Mouse (Mus musculus) heart, embryonic 14.5 days (tissue): ENCODE measurements around the gene Naa35. TPM values are rescaled to one million over a fixed set of nuclear protein-coding genes. Genes with fewer than 3 reads are reported as not detected.
"Not testable (repeated sequence)": the region's sequence is repeated elsewhere in the genome, so short reads cannot be mapped to it uniquely, and the experiment has no call there.

Experiments used
- ATAC-seq: fragments of 200-750 bp; cut with Nextera tagmentation; 2 replicates; pipeline ENCODE4 v1.8.0; 2017; ENCODE audit warnings: low read depth, moderate TSS enrichment; ENCODE audit not compliant: insufficient number of reproducible peaks, insufficient read depth, low FRiP score
- H3K27ac ChIP-seq, 2 experiments: fragments of 200-500 bp in 1 of 2; fragments of 300-500 bp in 1 of 2; sonication (generic) in 1 of 2; replicated peaks in 1 of 2; 2 replicates each; pipeline ENCODE4 v1.5.1; 2012 to 2014; ENCODE audit warnings: low read depth in 2 of 2, low read length in 2 of 2, control low read depth in 1 of 2, mild to moderate bottlenecking in 1 of 2, mixed read lengths in 1 of 2; ENCODE audit not compliant: control insufficient read depth in 1 of 2, insufficient read depth in 1 of 2
- H3K27me3 ChIP-seq: fragments of 300-500 bp; sonication (generic); 2 replicates; pipeline ENCODE4 v1.6.1; 2014; ENCODE audit warnings: mild to moderate bottlenecking, low read length, control low read depth; ENCODE audit not compliant: control insufficient read depth, insufficient read depth
- H3K36me3 ChIP-seq: fragments of 300-500 bp; sonication (generic); 2 replicates; pipeline ENCODE4 v1.6.1; 2014; ENCODE audit warnings: mild to moderate bottlenecking, control low read depth, low read length, mixed read lengths; ENCODE audit not compliant: control insufficient read depth, insufficient read depth
- H3K4me1 ChIP-seq, 2 experiments: fragments of 200-500 bp in 1 of 2; fragments of 300-500 bp in 1 of 2; sonication (generic) in 1 of 2; 2 replicates each; pipeline ENCODE4 v1.6.1; 2012 to 2014; ENCODE audit warnings: low read length in 2 of 2, control low read depth in 1 of 2, mixed read lengths in 1 of 2; ENCODE audit not compliant: control insufficient read depth in 2 of 2, insufficient read depth in 2 of 2
- H3K4me2 ChIP-seq: fragments of 300-500 bp; sonication (generic); 2 replicates; pipeline ENCODE4 v1.6.1; 2014; ENCODE audit warnings: mild to moderate bottlenecking, low read length
- H3K4me3 ChIP-seq, 2 experiments: fragments of 200-500 bp in 1 of 2; fragments of 300-500 bp in 1 of 2; sonication (generic) in 1 of 2; 2 replicates each; pipeline ENCODE4 v1.5.1; 2012 to 2014; ENCODE audit warnings: low read length in 2 of 2, mild to moderate bottlenecking in 2 of 2, control low read depth in 1 of 2, low read depth in 1 of 2, moderate library complexity in 1 of 2; ENCODE audit not compliant: control insufficient read depth in 1 of 2, insufficient read depth in 1 of 2
- H3K9ac ChIP-seq: fragments of 300-500 bp; sonication (generic); 2 replicates; pipeline ENCODE4 v1.6.1; 2014; ENCODE audit warnings: mild to moderate bottlenecking, low read length
- H3K9me3 ChIP-seq: fragments of 300-500 bp; sonication (generic); 2 replicates; pipeline ENCODE4 v1.6.1; 2016; ENCODE audit warnings: low read length, control low read depth; ENCODE audit not compliant: control insufficient read depth
- WGBS: fragments of 180-500 bp; shearing (Covaris S2); extraction: QIAGEN DNeasy Blood & Tissue Kit; methylation state at CpG from one replicate; pipeline ENCODE4 v1.1.7; 2014; 5-methylcytosine and 5-hydroxymethylcytosine counted together
- polyA plus RNA-seq: library from polyadenylated mRNA; unstranded; fragments of >200 nt; fragmentation: Nextera tagmentation; extraction: Ambion mirVana; gene quantifications from 2 replicates; pipeline ENCODE4 v1.2.1, GENCODE M21; 2014

Gene Naa35
- polyA plus RNA-seq, 1 experiment from 2014 or later = 70.3 TPM

DNA sequence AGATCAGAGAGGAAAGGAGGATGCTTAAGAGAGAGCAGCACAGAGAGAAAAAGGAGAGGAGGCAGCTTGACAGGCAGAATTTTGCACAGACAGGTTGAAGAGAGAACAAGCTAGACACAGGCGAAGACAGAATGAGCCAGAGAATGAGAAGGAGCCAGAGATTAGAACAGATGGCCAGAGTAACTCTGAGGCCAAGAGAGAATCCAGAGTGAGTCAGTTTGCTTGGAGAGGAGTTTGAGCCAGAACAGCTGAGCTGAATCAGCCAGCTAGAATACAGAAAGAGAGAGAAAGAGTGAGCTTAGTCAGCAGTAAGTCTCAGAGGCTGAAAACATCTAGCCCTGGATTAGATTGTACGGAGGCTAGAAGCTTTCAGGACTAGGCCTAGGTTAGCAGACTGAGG, 12.5 kb upstream of the Naa35 start:
- no peak overlapping the region for H3K4me2 ChIP-seq
- ATAC-seq = no peak
- WGBS = 71% methylated on average over 2 of the region's 2 CpGs
- H3K9me3 ChIP-seq = no peaks in the 10 kb centered on the region
- H3K27ac ChIP-seq = no peak overlapping the region
- no peak overlapping the region for H3K9ac ChIP-seq
- H3K27me3 ChIP-seq = no peaks in the 10 kb centered on the region
- H3K4me1 ChIP-seq = no peaks in the 10 kb centered on the region
- H3K36me3 ChIP-seq = no peaks in the 10 kb centered on the region
- no peak overlapping the region for H3K4me3 ChIP-seq

DNA sequence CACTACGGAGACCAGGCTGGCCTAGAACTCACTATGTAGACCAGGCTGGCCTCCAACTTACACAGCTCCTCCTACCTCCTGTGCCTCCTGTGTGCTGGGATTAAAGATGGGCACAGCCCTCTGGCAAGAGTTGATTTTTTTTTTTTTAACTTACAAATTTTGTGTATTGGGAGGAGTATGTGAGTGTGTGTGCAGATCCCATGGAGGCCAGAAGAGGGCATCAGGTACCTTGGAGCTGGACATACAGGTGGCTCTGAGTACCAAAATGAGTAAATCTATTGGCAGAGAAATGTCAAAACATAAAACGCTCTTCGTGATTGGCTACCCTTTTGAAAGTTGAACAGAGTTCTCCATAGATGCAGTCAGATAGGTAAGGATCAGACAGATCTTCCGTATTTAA, 4.1 kb upstream of the Naa35 start:
- ATAC-seq = no peak
- H3K9me3 ChIP-seq = no peaks in the 10 kb centered on the region
- H3K4me3 ChIP-seq = no peak overlapping the region
- no peak overlapping the region for H3K4me2 ChIP-seq
- no peak overlapping the region for H3K27ac ChIP-seq
- no peaks in the 10 kb centered on the region for H3K36me3 ChIP-seq
- 0 out of 4 replicates have a peak, but pooled peaks cover 0 to 4% of the 10 kb centered on the region in 2 experiments for H3K4me1 ChIP-seq
- H3K27me3 ChIP-seq = no peaks in the 10 kb centered on the region
- WGBS = 89% methylated on average over 4 of the region's 4 CpGs
- no peak overlapping the region for H3K9ac ChIP-seq

- WGBS = 2% methylated on average over 9 of the region's 9 CpGs
- peaks cover 27% of the 10 kb centered on the region for H3K36me3 ChIP-seq
- H3K9ac ChIP-seq = peak overlapping the region; percentile 81
- peak overlapping the region; percentile 97 for H3K4me2 ChIP-seq
- H3K27ac ChIP-seq = peak overlapping the region; percentile 42 to 72
- peaks cover 0 to 16% of the 10 kb centered on the region in 2 experiments; a peak in 2 of 4 replicates for H3K4me1 ChIP-seq
- ATAC-seq = peak; percentile 65
- H3K4me3 ChIP-seq = peak overlapping the region; percentile 44 to 93
- H3K9me3 ChIP-seq = no peaks in the 10 kb centered on the region
- H3K27me3 ChIP-seq = no peaks in the 10 kb centered on the region
Observed at GRCm38 (mm10) chr13:59584481-59584880, 578 bp upstream of the Naa35 start.

DNA sequence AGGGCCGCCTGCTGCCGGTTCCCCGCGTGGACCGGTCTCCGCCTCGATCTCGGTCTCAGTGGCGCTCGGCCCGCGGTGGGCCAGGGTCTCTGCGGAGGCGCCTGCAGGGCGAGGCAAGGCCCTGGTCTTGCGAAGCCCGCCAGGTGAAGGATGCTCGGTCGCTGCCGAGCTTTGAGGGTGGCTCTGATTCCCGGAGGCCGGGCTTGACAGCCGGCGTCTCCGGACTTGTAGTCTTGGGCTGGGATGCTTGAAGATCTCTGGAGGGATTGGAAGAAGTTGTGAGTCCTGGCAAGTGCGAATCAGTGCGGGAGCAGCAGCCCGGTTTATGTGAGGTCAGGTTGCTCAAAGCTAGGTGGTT, 568 bp downstream of the Naa35 start:
- Histone ChIP-seq H3K27me3 (no peaks in the 10 kb centered on the region), H3K36me3 (peaks cover 38% of the 10 kb centered on the region), H3K4me3 (peak overlapping the region; percentile 93 to 94), H3K4me2 (peak overlapping the region; percentile 74), H3K4me1 (peaks cover 0 to 16% of the 10 kb centered on the region in 2 experiments; a peak in 2 of 4 replicates), H3K9me3 (no peaks in the 10 kb centered on the region), H3K27ac (peak overlapping the region; percentile 8 to 77), H3K9ac (peak overlapping the region; percentile 94)
- no peak for ATAC-seq
- WGBS = 1% methylated on average over 22 of the region's 28 CpGs

DNA sequence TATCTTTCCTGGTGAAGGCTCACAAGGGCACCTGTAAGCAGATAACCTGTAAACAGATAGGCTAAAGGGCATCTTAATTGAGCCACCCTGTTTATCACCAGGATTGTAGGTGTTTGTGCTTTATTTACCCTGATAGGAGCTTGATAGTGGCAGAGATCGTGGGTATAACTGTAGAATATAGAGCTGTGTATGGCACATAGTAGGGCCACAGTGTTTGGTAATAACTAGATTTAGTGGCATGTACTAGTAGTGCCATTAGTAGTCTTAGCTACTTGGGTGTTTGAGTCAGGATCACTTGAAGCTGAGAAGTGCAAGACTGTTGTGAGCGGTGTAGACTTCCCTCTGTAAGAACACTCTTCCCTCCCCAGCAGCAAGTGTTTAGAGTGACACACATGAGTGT, 2.1 kb downstream of the Naa35 start:
- H3K9me3 ChIP-seq = no peaks in the 10 kb centered on the region
- no peak overlapping the region for H3K27ac ChIP-seq
- H3K36me3 ChIP-seq = peaks cover 49% of the 10 kb centered on the region
- H3K27me3 ChIP-seq = no peaks in the 10 kb centered on the region
- H3K9ac ChIP-seq = no peak overlapping the region; the same call in 1 of the 2 replicates
- WGBS = 88% methylated on average over 2 of the region's 2 CpGs
- no peak for ATAC-seq
- H3K4me2 ChIP-seq = peak overlapping the region; percentile 74; the same call in 1 of the 2 replicates
- peaks cover 0 to 16% of the 10 kb centered on the region in 2 experiments; a peak in 2 of 4 replicates for H3K4me1 ChIP-seq
- H3K4me3 ChIP-seq = no peak overlapping the region

DNA sequence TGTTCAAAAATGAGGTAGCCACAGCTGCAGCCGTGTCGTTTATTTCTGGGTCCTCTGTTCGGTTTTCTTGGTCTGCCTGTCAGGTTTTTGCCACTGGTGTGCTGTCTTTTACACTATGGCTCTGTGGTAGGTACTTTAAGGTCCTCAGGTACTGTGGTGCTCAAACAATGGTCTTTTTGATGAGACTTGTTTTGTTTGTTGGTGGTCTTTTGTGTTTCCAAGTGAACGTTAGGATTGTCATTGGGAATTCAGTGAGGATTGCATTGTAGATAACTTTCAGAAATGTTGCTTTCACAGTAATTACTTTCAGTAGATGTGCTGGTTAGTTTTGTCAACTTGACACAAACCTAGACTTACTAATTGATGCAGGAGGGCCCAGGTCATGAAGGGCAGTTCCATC, 4.6 kb downstream of the Naa35 start:
- WGBS = 87% methylated on average over 4 of the region's 4 CpGs
- no peak for ATAC-seq

DNA sequence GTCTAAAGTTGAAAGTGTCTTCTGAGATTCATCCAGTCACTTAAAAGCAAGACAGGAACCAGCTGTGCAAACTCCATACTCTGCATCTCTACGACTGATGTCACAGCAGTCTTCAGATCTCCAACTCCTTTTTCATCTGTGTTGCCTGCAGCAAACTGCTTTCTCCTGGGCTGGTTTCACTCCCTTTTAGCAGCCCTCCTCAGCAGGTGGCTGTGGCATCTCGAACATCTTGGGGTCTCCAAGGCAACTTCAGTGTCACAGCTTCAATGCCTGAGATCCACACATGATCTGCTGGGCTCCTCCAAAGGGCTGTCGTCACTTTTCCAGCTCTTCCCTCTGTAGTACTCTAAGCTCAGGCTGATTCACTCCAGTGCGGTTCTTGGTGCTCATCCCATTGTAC, 5.6 kb downstream of the Naa35 start:
- Histone ChIP-seq H3K9ac (no peak overlapping the region), H3K27me3 (no peaks in the 10 kb centered on the region), H3K9me3 (no peaks in the 10 kb centered on the region), H3K27ac (no peak overlapping the region), H3K4me3 (no peak overlapping the region), H3K4me2 (no peak overlapping the region), H3K4me1 (peaks cover 0 to 13% of the 10 kb centered on the region in 2 experiments; a peak in 2 of 4 replicates), H3K36me3 (peaks cover 80% of the 10 kb centered on the region)
- ATAC-seq = no peak
- 89% methylated on average over 4 of the region's 4 CpGs for WGBS

More for the DNA sequence above, 4.6 kb downstream of the Naa35 start:
- Histone ChIP-seq H3K36me3 (peaks cover 72% of the 10 kb centered on the region), H3K9me3 (no peaks in the 10 kb centered on the region), H3K27me3 (no peaks in the 10 kb centered on the region), H3K4me2 (no peak overlapping the region), H3K27ac (no peak overlapping the region), H3K4me3 (no peak overlapping the region), H3K9ac (no peak overlapping the region), H3K4me1 (peaks cover 0 to 13% of the 10 kb centered on the region in 2 experiments; a peak in 2 of 4 replicates)

GRCm38 (mm10) chr13:59592058-59592457, 7.0 kb downstream of the Naa35 start:
- H3K27ac ChIP-seq = not testable (repeated sequence)

More at GRCm38 (mm10) chr13:59592058-59592457, 7.0 kb downstream of the Naa35 start:
- not testable (repeated sequence) for H3K9ac ChIP-seq, H3K27me3 ChIP-seq, H3K9me3 ChIP-seq, H3K4me3 ChIP-seq, ATAC-seq, H3K4me1 ChIP-seq, H3K4me2 ChIP-seq
- peaks cover 90% of the 10 kb centered on the region for H3K36me3 ChIP-seq
- 92% methylated on average over 3 of the region's 3 CpGs for WGBS
